Mouse (Mus musculus): ENCODE results near the gene Trim2. TPM values are rescaled to one million over a fixed set of nuclear protein-coding genes. Genes with fewer than 3 reads are reported as not detected.

Trim2 gene
- polyA plus RNA-seq, 1 experiment, result 118 TPM

- peak; percentile 97 for DNase-seq (ENCODE audit: low read depth)
- TF ChIP-seq CTCF (IDR thresholded peaks at IDR 0.05; ENCODE audit: borderline replicate concordance, extremely low read depth, insufficient read depth, insufficient read length) (no peak), POLR2A (IDR thresholded peaks at IDR 0.05; ENCODE audit: borderline replicate concordance, extremely low read depth, insufficient read depth, insufficient read length, poor library complexity, severe bottlenecking) (no peak)
These were observed 53.7 kb downstream of the Trim2 start for GRCm38 (mm10) chr3:84252776-84253654.

- TF ChIP-seq CTCF (IDR thresholded peaks at IDR 0.05; ENCODE audit: borderline replicate concordance, extremely low read depth, insufficient read depth, insufficient read length) (no peak), POLR2A (IDR thresholded peaks at IDR 0.05; ENCODE audit: borderline replicate concordance, extremely low read depth, insufficient read depth, insufficient read length, poor library complexity, severe bottlenecking) (no peak)
- DNase-seq (ENCODE audit: low read depth), result no peak
These were observed 55.0 kb downstream of the Trim2 start for GRCm38 (mm10) chr3:84251721-84252120.

GRCm38 (mm10) chr3:84250275-84250674 lies 56.4 kb downstream of the Trim2 start:
- TF ChIP-seq CTCF (IDR thresholded peaks at IDR 0.05; ENCODE audit: borderline replicate concordance, extremely low read depth, insufficient read depth, insufficient read length), result no peak
- TF ChIP-seq POLR2A (IDR thresholded peaks at IDR 0.05; ENCODE audit: borderline replicate concordance, extremely low read depth, insufficient read depth, insufficient read length, poor library complexity, severe bottlenecking), result no peak
- no peak for DNase-seq (ENCODE audit: low read depth)

- TF ChIP-seq CTCF (IDR thresholded peaks at IDR 0.05; ENCODE audit: borderline replicate concordance, extremely low read depth, insufficient read depth, insufficient read length), result no peak
- no peak for TF ChIP-seq POLR2A (IDR thresholded peaks at IDR 0.05; ENCODE audit: borderline replicate concordance, extremely low read depth, insufficient read depth, insufficient read length, poor library complexity, severe bottlenecking)
- peak; percentile 73 for DNase-seq (ENCODE audit: low read depth)
These were observed 58.9 kb downstream of the Trim2 start for GRCm38 (mm10) chr3:84247789-84248188.

- TF ChIP-seq POLR2A (IDR thresholded peaks at IDR 0.05; ENCODE audit: borderline replicate concordance, extremely low read depth, insufficient read depth, insufficient read length, poor library complexity, severe bottlenecking) (no peak), CTCF (IDR thresholded peaks at IDR 0.05; ENCODE audit: borderline replicate concordance, extremely low read depth, insufficient read depth, insufficient read length) (no peak)
- peak; percentile 81 for DNase-seq (ENCODE audit: low read depth)
These were observed 60.2 kb downstream of the Trim2 start for GRCm38 (mm10) chr3:84246421-84246861.

- no peak for TF ChIP-seq POLR2A (IDR thresholded peaks at IDR 0.05; ENCODE audit: borderline replicate concordance, extremely low read depth, insufficient read depth, insufficient read length, poor library complexity, severe bottlenecking)
- TF ChIP-seq CTCF (IDR thresholded peaks at IDR 0.05; ENCODE audit: borderline replicate concordance, extremely low read depth, insufficient read depth, insufficient read length), result no peak
- no peak for DNase-seq (ENCODE audit: low read depth)
These were observed 63.6 kb downstream of the Trim2 start for GRCm38 (mm10) chr3:84243116-84243515.

GRCm38 (mm10) chr3:84242497-84242896 lies 64.2 kb downstream of the Trim2 start:
- DNase-seq (ENCODE audit: low read depth), result peak; percentile 87
- TF ChIP-seq CTCF (IDR thresholded peaks at IDR 0.05; ENCODE audit: borderline replicate concordance, extremely low read depth, insufficient read depth, insufficient read length) (no peak), POLR2A (IDR thresholded peaks at IDR 0.05; ENCODE audit: borderline replicate concordance, extremely low read depth, insufficient read depth, insufficient read length, poor library complexity, severe bottlenecking) (no peak)

- DNase-seq (ENCODE audit: low read depth), result no peak
These were observed 65.6 kb downstream of the Trim2 start for GRCm38 (mm10) chr3:84241098-84241497.

GRCm38 (mm10) chr3:84235420-84236304 lies 71.0 kb downstream of the Trim2 start:
- no peak for TF ChIP-seq CTCF (IDR thresholded peaks at IDR 0.05; ENCODE audit: borderline replicate concordance, extremely low read depth, insufficient read depth, insufficient read length)
- no peak for TF ChIP-seq POLR2A (IDR thresholded peaks at IDR 0.05; ENCODE audit: borderline replicate concordance, extremely low read depth, insufficient read depth, insufficient read length, poor library complexity, severe bottlenecking)
- DNase-seq (ENCODE audit: low read depth), result peak; percentile 68

More at GRCm38 (mm10) chr3:84241098-84241497, 65.6 kb downstream of the Trim2 start:
- no peak for TF ChIP-seq POLR2A (IDR thresholded peaks at IDR 0.05; ENCODE audit: borderline replicate concordance, extremely low read depth, insufficient read depth, insufficient read length, poor library complexity, severe bottlenecking)
- no peak for TF ChIP-seq CTCF (IDR thresholded peaks at IDR 0.05; ENCODE audit: borderline replicate concordance, extremely low read depth, insufficient read depth, insufficient read length)

GRCm38 (mm10) chr3:84234562-84234961 lies 72.1 kb downstream of the Trim2 start:
- DNase-seq (ENCODE audit: low read depth), result no peak
- TF ChIP-seq CTCF (IDR thresholded peaks at IDR 0.05; ENCODE audit: borderline replicate concordance, extremely low read depth, insufficient read depth, insufficient read length) (no peak), POLR2A (IDR thresholded peaks at IDR 0.05; ENCODE audit: borderline replicate concordance, extremely low read depth, insufficient read depth, insufficient read length, poor library complexity, severe bottlenecking) (no peak)
